Mouse (Mus musculus): ENCODE data around the gene Agt. TPM values are rescaled to one million over a fixed set of nuclear protein-coding genes. Genes with fewer than 3 reads are reported as not detected.

Agt gene
- total RNA-seq, 2 experiments from 2014 or later = 6.1 to 17.1 TPM

DNA sequence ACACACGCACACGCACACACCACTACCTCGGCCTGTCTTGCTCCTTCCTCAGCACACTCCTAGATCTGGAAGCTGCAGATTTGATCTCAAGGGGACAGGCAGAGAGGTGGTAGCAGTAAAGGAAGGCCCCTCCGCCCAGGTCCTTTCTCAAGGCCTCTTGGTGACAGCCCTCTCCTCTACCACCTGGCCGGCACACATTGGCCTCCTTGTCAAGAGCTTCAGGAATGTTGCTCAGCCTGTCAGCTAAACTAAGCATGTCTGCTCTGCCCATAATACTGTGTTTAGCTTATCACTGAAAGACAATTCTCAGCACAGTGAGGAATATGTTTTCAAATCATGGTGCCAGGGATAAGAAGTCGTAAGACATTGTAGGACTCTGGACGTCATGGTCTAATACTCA, 13.3 kb downstream of the Agt start:
- intact Hi-C loops (cut with DNase I) = no loop called here
- DNase-seq = no peak

DNA sequence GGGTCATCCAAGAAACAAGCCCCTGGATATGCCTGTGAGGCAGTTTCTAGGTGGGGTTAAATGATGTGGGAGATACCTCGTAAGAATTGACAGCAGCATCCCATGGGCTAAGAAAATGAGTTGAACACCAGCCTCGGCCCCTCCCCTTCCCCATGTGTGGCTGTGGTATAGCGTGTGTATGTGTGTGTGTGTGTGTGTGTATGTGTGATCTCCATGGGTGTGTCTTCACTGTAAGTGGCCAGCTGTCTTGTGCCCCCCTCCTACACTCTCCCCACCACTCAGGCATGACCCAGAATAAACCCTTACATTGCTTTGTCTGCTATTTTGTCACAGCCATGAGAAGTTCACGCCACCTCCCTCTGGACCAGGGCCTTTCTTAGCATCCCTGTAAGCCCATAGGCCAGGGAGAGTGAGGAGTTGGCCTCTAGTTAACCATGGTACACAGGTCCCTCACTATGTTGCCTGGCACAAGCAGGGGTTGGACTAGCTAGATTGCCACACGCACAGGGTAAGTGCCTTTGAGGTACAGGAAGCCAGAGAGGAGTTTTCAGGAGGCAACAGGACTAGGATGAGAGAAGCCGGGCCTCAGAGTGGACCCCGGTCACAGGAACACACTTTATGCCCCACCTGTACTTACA, 14.3 kb downstream of the Agt start:
- intact Hi-C loops (cut with DNase I) = no loop called here
- no peak for DNase-seq

DNA sequence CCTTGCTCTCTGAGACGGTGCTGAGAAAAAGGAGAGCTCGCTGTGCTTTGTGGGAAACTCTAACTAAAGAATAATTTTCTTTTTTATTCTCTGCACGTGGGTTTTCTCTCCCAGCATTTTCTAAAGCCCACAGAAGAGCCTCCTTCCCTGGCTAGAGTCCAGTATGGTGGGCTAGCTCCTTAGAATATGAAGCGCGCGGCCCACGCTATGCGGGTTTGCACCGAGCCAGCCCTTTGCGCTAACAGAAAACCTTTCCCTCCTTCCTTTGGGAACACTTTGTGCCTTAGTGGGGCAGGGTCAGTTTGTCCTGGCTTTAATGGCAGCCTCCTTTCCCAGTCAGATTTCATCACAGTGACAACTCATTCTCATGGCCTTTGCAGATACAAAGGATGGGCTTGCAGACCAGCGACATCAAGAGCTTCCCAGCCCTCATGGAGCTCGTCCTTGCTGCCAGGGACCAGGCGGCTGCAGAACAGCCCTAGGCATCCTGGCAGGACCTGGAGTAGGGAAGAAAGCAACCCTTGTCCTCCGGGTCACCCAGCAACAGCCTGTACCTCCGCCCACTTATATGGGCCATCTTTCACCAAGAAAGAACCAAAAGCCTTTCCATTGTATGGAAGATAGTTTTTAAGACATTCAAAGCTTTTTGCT, 18.4 kb downstream of the Agt start:
- intact Hi-C loops (cut with DNase I) = no loop called here
- DNase-seq = no peak

DNA sequence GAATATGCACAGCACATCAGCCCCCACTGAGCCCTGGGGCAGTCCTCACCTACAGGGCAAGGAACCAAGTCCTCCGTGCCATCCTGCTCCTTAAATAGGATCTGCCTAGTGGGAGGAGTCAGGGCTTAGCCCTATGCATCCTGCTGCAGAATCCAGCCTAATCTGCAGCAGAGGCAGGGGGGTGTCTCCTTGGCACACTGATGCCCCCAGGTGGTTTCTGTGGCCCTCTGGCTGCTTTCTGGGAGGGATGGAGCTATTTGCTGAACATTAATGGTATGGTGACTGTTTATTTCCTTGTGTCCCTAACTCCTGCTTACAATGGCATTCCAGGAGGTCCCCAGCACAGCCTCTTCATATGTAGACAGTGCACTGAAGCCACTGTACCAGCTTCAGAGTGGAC, 21.3 kb downstream of the Agt start:
- intact Hi-C loops (cut with DNase I) = no loop called here
- DNase-seq = no peak

DNA sequence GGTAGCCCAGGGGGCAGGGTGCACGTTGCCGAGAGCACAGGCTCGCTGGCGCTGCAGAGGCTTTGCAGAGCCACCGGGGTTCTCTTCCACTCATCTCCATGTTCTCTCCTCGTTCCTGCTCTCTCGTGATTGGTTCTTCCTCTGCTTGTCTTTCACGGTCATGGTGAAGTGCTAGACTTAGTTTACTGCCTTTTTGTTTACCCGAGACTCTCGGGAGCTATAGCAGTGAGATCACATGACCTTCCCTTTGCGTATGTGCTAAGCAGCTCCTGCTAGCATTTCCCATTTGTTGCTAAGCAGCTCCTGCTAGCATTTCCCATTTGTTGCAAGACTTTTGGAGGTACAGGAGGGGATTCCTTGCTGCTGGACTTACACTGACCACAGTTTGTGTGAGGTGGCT, 22.2 kb downstream of the Agt start:
- intact Hi-C loops (cut with DNase I) = no loop called here
- DNase-seq = no peak

DNA sequence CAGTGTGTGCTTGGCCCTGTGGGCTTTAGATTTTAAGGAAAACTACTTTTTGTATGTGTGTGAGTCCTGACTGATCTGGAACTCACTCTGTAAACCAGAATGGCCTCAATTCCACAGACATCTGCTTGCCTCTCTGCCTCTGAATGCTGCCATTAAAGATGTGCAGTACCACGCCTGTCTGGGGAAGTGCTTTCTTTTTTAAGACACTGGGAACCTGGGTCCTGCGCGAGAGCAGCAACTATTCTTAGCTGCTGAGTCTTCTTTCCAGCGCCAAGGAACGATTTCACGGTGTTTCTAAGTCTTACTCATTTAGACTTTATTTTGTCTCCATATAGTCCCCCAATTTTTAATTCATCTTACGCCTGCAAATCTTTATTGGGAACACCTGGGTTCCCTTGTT, 22.7 kb downstream of the Agt start:
- no peak for DNase-seq
- intact Hi-C loops (cut with DNase I) = no loop called here

DNA sequence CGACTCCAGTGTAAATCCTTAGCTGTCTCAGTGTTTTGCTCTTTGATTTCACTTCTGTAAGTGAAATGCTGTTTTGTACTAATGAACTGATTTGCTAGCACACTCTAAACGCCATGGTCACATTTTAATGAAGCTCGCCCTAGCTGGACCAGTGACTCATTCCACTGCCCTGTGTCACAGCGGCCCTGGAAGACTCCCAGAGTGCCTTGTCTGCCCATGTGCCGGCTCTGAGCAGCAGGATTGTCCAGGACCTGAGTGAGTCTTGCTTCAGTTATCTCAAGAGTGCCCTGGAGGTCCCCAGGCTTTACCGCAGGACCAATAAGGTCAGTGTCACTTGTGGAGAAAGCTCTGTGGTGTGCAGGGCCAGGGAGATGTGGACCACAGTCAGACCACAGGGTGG, 23.1 kb downstream of the Agt start:
- DNase-seq = no peak
- intact Hi-C loops (cut with DNase I) = no loop called here

DNA sequence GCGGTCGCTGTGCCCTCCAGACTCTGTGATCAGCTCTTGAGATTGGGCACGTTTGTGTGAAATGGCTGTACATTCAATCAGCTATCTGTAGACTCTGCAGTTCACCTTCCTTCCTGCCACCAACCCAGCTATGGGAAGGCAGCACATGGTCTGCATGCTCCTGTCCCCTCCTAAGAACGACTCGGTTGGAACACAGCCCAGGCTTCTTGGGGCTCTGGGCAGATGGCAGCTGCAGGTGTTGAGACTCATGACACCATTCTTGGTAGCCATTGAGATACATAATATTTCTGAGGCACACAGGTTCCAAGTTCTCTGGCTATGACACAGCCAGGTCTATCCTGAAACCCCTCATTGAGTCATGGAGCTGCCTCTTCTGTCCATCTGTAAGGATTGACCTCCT, 26.2 kb downstream of the Agt start:
- DNase-seq = no peak
- intact Hi-C loops (cut with DNase I) = no loop called here

DNA sequence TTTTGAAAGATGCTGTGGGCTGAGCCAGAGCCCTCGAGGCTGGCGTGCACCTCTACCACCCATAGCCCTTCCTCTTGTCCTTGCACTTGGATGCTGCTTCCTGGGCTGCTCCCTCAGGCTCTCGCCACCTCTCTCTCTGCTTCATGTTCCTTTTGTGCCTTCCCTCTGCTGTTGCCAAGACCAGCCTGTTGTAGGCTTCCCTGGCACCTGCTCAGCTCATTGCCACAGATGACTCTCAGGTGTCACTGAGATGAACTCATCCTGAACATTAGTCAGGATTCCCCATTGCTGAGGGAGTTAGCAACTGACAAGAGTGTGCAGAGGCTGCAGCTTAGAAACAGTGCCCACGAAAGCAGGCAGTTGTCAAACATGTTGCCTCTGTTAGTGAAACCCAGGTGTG, 27.5 kb downstream of the Agt start:
- intact Hi-C loops (cut with DNase I) = no loop called here
- no peak for DNase-seq

DNA sequence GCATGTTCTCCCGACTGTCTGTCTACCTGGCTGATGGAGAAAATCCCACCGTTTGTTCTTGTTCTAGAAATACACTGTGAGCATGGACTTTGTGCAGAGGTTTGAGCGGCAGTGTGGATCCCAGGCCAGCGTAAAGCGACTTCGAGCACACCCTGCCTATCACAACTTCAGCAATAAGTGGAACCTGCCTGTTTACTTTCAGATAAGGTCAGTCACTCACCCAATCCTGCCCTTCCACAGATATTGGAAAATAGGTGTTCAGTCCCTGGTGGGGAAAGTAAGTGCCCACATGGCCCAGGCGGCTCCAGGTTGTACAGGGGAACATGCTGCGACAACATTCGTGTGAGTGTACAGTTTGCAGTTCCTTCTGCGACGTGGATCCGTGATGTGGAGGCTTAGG, 28.6 kb downstream of the Agt start:
- intact Hi-C loops (cut with DNase I) = no loop called here
- DNase-seq = no peak

DNA sequence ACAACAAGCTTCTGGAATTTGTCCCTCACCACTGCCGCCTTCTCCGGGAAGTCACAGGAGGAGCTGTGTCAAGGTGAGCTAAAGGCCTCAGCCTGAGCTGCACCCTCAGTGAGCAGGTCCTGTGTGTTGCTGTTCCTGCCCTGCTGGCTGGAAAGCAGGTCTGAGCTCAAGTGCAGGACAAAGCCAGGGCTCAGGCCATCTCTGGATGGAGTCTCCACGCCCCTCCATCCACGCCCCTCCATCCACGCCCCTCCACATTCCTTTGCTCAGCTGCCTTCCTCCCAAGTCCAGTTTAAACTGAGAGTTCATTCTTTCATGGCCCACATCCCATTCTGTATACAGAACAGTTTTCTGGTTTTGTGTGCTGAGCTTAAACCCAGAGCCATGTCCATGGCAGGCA, 34.1 kb downstream of the Agt start:
- intact Hi-C loops (cut with DNase I) = no loop called here
- no peak for DNase-seq

DNA sequence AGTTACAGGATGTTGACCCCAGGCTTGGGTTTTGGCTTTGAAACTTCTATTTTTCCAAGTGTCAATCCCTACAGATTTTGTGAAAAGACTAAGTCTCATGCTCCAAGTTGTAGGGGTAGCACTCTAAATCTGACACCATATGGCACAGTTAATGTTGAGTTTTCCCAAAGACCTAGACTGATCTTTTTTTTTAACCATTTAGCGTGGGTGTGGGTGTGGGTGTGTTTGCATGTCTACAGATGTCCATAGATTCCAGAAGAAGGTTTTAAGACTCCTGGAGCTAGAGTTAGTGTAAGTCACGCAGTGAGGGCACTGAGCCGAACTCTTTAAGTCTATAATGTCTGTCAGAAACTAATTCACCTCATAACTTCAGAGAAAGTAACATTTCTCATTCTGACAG, 36.9 kb downstream of the Agt start:
- intact Hi-C loops (cut with DNase I) = no loop called here
- no peak for DNase-seq

DNA sequence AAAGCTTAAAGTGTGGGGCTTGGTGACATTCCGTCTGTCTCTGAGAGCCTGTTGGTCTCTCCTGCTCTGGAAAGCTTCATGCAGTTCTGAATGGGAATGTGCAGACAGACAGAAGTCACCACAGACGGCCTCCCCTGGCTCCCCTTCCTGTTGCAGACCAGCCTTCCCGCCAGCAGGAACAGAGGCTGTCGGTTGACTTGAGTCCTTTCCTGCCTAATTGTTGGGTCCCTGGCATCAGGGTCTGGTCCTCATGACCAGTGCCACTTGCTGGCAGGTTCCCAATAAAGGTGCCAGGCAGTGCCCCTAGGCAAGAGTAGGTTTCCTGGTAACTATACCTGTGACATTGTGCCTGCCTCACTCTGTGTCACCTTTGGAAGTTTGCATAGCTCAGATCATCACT, 38.5 kb downstream of the Agt start:
- intact Hi-C loops (cut with DNase I) = no loop called here
- no peak for DNase-seq

DNA sequence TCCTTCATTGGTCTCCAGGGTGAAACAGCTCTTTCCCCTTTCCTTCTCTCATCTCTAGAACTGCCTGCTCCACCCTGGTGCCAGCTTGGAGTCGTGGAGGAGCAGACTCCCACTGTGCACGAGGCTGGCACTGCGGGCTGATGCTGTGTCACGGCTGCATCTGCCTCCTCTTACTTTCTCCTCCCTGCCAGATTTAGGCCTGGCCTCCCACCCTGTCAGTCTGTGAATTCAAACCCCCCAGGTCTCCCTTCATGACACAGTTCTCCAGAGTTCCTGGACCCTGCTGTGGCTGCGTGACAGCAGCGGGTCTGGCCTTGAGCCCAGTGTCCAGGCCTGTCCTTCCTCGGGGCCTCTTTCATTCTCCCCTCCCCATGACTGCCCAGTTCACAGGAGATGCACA, 39.0 kb downstream of the Agt start:
- intact Hi-C loops (cut with DNase I) = no loop called here
- no peak for DNase-seq

DNA sequence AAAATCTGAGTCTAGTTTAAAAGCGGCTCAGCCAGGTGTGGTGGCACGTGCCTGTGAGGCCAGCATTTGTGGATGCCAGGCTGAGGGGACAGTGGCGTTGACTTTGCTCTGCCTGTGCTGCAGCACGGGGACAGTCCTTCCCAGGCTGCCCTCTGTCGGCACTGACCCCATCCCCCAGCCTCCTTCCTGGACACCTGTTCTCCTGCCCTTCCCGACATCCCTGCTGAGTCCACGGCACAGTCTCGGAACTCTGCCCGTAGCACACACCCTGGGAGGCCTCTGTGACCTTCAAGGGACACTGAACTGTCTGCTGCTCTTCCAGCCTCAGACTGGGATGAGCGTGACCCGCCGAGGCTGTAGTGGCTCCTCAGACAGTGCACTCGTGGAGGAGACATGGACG, 39.4 kb downstream of the Agt start:
- DNase-seq = peak; percentile 14 to 18
- intact Hi-C loops (cut with DNase I) = no loop called here

DNA sequence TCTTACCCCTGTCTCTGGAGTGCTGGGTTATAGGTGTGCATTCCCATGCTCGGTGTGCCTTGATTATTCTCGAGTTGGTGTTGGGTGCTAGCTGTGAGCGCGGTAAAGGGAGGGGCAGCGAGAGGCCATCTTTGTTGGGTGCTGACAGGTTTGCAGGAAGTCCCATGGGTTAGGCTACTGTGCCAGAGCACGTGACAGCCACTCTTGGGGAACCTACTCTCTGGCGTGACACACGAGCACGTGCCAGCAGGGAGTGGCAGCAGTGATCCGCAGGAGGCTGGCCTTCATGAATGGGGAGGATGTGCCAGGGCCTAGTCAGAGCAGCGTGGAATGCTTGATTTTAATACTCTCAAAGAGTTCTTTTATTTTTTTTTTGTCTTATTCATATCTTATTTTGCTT, 43.2 kb downstream of the Agt start:
- intact Hi-C loops (cut with DNase I) = no loop called here
- no peak for DNase-seq

DNA sequence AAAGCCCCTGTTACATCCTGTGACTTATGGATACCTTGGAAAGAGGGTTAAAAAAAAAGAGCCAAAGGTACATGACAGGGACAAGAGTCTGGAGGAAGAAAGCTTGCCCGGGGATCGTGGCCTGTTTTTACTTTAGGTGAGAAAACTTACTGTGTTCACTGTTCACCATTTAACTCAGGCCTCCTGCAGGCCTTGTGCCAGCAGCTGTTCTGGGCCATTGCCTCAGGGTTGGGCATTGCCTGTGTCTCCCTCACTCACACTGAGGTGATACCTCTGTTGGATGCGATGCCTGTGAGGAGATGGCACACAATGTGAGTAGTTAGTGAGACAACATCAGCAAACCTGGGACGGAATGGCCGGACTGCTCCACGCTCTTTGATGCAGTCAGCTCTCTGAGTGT, 47.6 kb downstream of the Agt start:
- intact Hi-C loops (cut with DNase I) = loop anchor here (5.0 kb wide), 1 partner anchor 125 kb away; no protein-coding TSS in a partner anchor
- no peak for DNase-seq

DNA sequence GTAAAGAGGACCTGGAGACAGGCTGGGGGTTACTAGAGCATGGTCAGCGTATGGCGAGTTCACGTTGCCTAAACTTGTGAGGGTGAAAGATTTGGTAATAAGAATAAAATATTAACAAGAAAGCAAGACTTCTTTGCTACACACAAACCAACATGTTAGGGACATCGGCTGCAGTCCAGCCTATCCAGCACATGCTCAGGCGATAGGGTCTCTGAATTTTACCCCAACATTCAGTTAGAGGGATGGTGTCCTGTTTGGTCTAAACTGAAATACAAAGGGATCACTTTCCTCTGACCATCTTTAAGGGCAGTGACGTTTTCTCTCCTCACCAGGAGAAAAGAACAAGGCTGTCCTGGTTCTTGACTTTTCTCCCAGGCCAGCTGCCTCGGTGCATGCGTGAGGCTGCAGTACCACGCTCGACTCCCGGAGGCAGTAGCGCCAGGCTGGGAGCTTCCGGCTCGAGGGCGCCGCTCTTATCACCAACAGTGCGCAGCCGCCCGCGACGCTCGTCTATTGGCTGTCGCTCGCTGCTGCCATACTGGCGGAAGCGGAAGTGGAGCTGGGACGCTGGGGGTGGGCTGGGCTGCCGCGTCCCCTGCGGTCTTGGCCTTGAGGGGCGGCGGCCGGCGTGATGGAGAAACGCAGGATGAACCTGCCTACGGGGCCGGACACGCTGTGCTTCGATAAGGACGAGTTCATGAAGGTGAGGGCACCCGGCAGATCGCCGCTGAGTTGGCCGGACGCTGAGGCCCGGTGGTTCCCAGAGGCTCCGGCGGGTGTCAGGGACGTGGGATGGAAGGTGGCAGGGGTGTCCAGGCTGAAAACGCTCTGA, 49.0 kb downstream of the Agt start, which contains the start of gene Cog2:
Cog2 (plus strand) TSS at position 519 of the 832 bp plus-strand sequence.
- intact Hi-C loops (cut with DNase I) = loop anchor here (5.0 kb wide), 1 partner anchor 123 kb away; no protein-coding TSS in a partner anchor
- DNase-seq = peak; percentile 92 to 93

DNA sequence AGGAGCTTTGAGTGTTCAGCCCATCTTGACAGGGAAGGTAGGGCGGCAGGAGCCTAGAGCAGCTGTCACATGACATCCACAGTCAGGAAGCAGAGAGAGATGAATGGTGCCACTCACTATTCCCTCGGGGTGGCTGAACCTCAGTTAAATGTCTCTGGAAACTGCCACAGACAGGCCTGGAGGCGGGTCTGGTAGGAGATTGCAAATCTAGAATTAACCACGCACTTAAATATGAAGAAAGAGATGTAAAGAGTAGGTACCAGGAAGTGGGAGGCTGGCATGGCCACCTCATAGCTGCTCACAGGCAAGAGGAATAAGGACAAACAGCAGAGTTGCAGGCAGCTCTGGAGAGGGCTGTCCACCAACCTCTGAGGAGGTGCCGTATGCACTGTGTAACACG, 52.4 kb downstream of the Agt start:
- no peak for DNase-seq
- intact Hi-C loops (cut with DNase I) = no loop called here

DNA sequence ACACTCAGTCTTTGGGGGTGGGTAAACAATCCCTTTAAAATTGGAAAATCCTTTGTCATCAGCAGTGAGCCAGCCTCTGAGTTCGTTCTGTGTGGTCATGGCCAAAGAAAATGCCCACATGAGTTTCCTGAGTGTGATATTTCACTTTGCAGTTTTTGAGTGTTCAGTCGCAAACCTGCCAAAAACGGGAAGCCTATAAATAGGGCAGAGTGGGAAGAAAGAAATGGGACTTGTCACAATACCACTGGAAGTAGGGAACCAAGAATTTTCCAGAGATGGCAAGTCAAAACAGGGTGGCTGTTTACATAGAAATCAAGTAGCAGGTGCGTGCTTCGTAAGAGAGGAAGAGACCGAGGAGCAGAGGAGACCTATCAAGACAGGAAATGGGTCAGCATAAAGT, 53.0 kb downstream of the Agt start:
- DNase-seq = peak in 1 of 2 experiments; percentile 12
- intact Hi-C loops (cut with DNase I) = no loop called here

DNA sequence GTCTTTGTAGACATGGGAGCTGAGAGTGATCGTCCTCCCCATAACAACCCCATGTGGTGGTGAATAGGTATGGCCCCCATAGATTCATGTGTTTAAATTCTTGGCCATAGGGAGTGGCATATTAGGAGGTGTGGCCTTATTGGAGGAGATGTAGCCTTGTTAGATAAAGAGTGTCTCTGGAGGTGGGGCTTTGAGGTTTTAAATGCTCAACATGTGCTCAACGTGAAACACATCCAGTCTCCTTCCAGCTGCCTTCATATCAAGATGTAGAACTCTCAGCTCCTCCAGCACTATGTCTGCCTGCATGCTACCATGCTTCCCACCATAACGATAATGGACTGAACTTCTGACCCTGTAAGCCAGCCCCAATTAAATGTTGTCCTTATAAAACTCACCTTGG, 53.5 kb downstream of the Agt start:
- intact Hi-C loops (cut with DNase I) = no loop called here
- no peak for DNase-seq

DNA sequence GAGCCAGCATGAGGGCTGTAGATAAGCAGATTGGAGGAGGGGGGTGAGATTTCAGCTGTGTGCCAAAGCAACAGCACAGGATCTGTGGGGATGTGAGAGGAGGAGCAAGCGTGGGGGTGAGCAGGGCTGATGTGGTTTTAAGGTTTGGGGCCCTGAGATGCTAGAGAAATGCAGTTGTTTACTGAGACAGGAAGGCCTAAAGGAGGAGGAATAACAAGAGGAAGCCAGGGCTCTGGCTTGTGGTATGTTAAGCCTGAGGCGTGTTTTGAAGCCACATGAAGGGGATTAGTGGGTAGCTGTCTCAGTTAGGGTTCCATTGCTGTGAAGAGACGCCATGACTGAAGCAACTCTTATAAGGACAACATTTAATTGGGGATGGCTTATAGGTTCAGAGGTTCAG, 60.4 kb downstream of the Agt start:
- intact Hi-C loops (cut with DNase I) = no loop called here

More for the DNA sequence above, 60.4 kb downstream of the Agt start:
- DNase-seq = no peak

Data from heart, postnatal 10 days (tissue).